Mouse (Mus musculus) skeletal muscle tissue, adult 2 months (tissue): ENCODE data around the gene Psap.

Experiments
- DNase-seq: peaks from one replicate; pipeline ENCODE4 v3.0.0-alpha.2; 2012; ENCODE audit warnings: low read depth, low spot score

The Psap gene

DNA sequence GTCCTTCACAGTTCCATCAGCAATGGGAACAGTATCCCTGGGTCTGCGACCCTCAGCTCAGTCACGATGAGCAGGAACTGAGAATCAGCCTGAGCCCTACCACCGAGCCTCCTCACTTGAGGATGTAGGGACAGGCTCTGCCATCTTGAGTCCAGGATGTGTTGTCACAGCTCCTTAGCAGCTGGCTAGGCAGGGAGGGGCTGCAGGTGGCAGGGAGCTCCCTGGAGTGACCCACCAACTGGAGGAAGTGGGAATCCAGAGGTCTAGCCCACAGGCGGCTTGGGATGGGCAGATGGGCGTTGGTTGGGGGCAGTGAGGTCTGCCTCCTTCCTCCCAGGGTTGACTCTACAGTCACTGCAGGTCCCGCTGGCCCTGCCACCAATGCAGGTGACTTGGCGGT is 14.1 kb upstream of the Psap start:
- DNase-seq, result no peak

DNA sequence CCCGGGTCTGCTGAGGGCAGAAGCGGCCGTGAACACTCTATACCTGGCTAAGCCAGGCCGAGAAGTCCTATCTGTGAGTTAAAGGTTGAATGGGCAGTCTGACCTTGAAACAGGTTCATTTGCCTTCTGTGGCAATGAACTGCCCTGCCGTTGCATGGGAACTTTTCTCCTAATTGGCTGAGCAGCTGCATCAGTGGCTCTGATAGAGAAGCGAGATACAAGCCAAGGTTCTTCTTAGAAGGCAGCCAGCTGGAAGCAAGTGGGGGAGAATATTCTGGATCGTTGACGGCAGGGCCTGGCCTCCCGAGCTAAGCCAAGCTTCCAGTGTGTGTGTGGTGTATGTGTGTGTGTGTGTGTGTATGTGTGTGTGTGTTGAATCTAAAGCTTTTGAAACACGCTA is 12.2 kb upstream of the Psap start:
- DNase-seq, result peak; percentile 65

GRCm38 (mm10) chr10:60266842-60267401 is 10.5 kb upstream of the Psap start:
- DNase-seq, result peak; percentile 60

- no peak for DNase-seq
Measured at GRCm38 (mm10) chr10:60268738-60269137, 8.7 kb upstream of the Psap start.

GRCm38 (mm10) chr10:60269141-60270064 is 8.0 kb upstream of the Psap start:
- peak; percentile 79 for DNase-seq

GRCm38 (mm10) chr10:60271015-60271414 is 6.4 kb upstream of the Psap start:
- no peak for DNase-seq

DNA sequence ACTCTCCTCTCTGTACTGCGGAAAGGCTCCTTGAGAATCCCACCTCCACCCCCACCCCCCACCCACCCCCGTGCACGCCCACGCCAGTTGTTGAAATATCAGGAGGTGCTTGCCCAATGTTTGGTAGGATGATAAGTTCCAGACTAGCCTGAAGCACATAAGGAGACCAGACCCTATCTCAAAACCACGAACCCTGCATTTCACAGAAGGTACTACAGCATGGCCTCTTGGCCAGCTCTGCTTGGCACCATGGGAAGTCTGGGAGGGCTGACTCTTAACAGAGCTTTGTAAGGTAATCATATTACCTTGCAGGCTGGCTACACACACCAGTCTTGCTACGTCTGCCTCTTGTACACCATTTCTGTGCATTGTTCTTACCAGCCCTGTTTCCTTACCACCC is 5.2 kb upstream of the Psap start:
- no peak for DNase-seq

DNA sequence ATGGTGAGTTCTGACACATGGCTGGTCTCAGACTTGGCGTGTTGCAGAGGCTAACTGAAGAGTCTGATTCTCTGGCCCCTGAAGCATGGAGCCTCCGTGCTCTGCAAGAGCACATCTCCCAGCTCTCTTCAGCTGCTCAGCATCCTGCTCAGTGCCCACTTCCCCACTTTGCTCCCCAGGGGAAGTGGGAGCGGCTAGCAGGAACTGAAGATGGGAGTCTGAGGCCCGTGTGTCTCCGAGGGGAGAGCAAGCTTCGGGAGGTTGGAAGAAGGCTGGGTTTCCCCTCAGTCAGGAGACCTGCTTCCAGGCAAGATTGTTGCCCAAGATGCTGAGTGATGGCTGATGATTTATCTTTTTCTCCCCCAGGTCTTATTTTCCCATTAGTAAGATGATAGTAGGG is 4.0 kb upstream of the Psap start:
- no peak for DNase-seq

DNA sequence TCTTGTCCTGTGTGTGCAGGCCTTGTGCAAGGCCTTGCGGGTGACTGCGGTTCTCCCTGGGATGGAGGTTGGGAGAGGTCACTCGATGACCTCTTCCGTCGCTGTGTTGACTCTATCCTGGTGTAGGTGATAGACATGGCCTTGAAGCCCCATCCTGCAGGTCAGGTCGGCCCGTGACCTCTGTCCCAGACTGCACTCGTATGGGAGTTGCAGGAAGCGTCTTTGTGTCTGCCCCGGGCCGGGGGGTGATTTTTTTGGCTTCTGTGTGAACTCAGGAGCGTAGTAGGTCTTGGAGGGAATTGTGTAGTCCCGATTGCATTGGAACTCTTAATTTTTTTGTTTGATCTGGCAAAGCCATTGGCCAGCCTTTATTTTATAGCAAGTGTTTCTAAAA is 576 bp downstream of the Psap start:
- no peak for DNase-seq

GRCm38 (mm10) chr10:60278786-60279185 is 1.4 kb downstream of the Psap start:
- DNase-seq, result no peak

- DNase-seq, result no peak
Measured at GRCm38 (mm10) chr10:60279290-60279940, 2.0 kb downstream of the Psap start.

GRCm38 (mm10) chr10:60279941-60280301 is 2.5 kb downstream of the Psap start:
- peak; percentile 69 for DNase-seq

DNA sequence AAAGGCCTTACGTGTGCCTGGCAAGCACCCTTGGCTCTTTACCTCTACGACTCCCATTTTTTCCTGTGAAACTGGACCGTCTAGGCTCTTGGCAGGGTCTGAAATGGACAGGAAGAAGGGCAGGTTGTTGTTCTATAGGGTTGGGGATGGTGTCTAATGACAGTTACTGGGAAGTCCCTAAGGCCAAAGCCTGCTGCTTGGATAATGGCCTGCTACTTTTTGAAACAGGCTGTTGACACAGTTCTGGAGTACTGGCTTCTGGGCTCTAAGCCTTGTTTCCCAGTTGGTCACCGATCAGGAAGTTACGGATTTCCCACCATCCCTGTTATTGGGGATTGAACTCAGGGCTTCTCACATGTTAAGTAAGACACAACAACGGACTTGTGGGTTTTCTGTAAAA is 2.9 kb downstream of the Psap start:
- no peak for DNase-seq

DNA sequence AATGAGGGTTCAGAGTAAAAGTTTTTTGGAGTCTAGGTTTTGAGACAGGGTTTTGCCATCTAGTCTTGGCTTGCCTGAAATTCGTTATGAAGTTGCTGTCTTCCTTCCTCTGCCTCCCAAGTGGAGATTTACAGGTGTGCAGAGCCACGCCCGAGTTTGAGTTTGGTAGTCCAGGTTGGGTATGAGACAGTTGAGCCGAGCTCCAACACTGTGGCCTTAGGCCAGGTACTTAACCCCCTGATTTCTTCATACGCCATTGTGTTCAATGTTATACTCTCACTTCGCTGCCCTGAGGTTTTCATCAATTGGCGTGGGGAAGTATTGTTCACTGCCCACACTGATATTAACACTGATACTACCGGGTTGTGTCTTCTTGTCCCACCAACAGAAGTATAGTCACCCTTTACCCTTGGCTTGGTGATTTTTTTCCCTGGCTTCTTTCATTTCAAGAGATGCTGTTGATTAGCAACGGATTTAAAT is 4.2 kb downstream of the Psap start:
- no peak for DNase-seq

DNA sequence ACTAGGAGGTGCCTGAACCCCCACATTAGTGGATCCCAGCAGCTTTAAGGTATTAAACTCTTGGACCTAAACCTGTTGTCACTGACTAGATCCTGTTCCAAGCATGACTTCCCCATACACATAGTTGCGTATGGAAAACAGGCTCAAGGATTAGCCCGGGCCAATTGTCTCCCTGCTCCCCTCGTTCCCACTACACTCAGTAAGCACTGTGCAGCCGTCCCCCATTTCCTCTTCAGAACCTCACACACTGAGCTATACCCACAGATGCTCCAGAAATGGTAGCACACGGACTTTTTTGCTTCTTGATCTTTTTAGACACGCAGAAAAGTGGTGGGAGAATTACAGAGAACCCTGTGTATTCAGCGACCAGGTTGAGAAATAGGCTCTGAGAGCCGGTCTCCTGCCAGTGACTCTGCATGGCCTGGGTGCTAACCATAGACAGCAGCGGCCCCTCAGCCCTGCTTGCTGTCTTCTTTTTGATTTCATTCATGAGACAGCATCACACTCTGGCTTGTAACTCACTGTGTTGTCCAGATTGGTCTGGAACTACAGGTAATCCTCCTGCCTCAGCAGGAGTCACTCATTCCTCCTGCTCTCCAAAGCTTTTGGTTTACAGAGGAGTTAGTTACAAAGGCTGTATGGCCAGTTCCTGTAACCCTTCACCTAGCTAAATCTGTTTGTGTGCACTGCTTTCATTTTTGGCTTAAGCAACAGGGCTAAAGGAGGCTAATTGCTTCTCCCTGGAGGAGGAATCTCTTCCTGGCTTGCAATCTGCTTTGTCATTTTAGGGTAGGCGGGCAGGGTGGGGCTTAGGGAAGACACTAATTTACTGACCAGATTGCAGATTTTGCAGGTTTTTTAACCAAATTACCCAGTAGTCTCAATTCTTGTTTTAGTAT is 4.9 kb downstream of the Psap start:
- DNase-seq, result no peak

DNA sequence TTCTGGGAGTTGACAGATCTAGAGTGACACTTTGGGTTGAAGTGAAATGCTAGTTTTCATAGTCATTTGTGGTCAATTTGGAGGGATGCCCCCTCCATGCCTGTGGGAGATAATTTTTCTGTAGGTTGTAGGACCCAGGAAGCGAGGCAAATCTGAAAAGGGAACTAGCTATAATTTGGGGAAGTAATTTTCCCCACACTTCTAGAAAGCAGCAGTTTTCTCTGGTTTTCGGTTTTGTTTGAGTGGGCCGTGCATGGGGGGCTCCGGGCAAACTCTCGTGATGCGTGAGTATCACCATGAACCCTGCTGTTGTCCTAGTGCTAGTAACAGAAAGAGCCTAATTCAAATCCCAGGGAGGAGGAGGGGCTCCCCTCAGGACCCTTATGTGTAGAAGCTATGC is 6.8 kb downstream of the Psap start:
- DNase-seq, result no peak

- DNase-seq, result no peak
Measured at GRCm38 (mm10) chr10:60284676-60285111, 7.3 kb downstream of the Psap start.

GRCm38 (mm10) chr10:60285183-60285582 is 7.8 kb downstream of the Psap start:
- no peak for DNase-seq

DNA sequence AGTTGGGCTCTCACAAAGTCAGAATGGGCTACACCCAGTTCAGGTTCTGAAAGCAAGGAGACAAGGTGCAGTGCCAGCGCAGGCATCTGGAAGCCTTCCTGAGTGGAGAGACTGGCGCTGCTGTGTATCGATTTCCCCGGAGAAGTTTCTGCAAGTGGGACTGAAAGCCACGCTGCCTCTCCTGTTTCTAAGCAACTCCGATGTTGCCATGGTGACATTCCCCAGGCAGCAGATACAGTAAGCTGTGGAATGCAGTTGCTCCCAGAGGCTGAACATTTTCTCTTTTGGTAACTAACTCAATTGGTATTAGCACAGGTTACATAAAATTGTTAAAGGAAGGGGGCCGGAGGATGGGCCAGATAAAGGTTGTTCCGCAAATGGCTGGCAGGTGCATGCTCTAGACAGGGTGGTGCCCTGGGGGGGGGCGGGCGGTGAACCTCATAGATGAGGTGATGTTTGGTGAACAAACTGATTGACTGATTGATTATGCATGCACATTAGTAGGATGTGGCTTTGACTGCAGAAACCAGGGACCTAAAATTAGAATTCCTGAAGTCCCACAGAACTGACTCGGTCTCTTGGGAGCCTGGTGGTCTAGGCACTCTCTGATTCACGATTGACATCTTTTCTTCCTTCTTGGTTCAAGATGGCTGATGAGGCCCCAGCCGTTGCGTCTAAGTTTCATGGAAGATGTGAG is 8.4 kb downstream of the Psap start:
- peak; percentile 66 for DNase-seq

GRCm38 (mm10) chr10:60286546-60286945 is 9.1 kb downstream of the Psap start:
- DNase-seq, result no peak

- no peak for DNase-seq
Measured at GRCm38 (mm10) chr10:60287161-60287560, 9.7 kb downstream of the Psap start.
